Mouse (Mus musculus): ENCODE data around the gene Rnf4. TPM values are rescaled to one million over a fixed set of nuclear protein-coding genes. Genes with fewer than 3 reads are reported as not detected.

Gene Rnf4
- polyA plus RNA-seq, 2 experiments from 2014 or later: 105 to 132 TPM

GRCm38 (mm10) chr5:34336775-34337450, 824 bp downstream of the Rnf4 start:
- peak; percentile 56 for ATAC-seq

GRCm38 (mm10) chr5:34340246-34340645, 4.2 kb downstream of the Rnf4 start:
- no peak for ATAC-seq

GRCm38 (mm10) chr5:34352084-34352631, 16.1 kb downstream of the Rnf4 start:
- no peak for ATAC-seq

GRCm38 (mm10) chr5:34360261-34360660, 24.2 kb downstream of the Rnf4 start:
- ATAC-seq: no peak

GRCm38 (mm10) chr5:34363115-34363514, 27.0 kb downstream of the Rnf4 start:
- no peak for ATAC-seq

GRCm38 (mm10) chr5:34368551-34369290, 32.6 kb downstream of the Rnf4 start:
- no peak for ATAC-seq

- ATAC-seq: peak; percentile 92
These were observed 33.4 kb downstream of the Rnf4 start, which contains the start of gene Fam193a for GRCm38 (mm10) chr5:34369341-34370021. Fam193a (plus strand) TSS chr5:34369933.

GRCm38 (mm10) chr5:34370022-34370823, 34.1 kb downstream of the Rnf4 start:
- no peak for ATAC-seq

- no peak for ATAC-seq
These were observed 34.8 kb downstream of the Rnf4 start for GRCm38 (mm10) chr5:34370840-34371239.

GRCm38 (mm10) chr5:34372141-34372540, 36.1 kb downstream of the Rnf4 start:
- ATAC-seq: no peak

GRCm38 (mm10) chr5:34372541-34372940, 36.5 kb downstream of the Rnf4 start:
- ATAC-seq: no peak

GRCm38 (mm10) chr5:34378787-34379186, 42.7 kb downstream of the Rnf4 start:
- ATAC-seq: no peak

- ATAC-seq: no peak
These were observed 45.6 kb downstream of the Rnf4 start for GRCm38 (mm10) chr5:34381700-34382099.

- no peak for ATAC-seq
These were observed 49.5 kb downstream of the Rnf4 start for GRCm38 (mm10) chr5:34385616-34386015.

- ATAC-seq: no peak
These were observed 50.7 kb downstream of the Rnf4 start for GRCm38 (mm10) chr5:34386744-34387143.

GRCm38 (mm10) chr5:34393251-34393650, 57.2 kb downstream of the Rnf4 start:
- ATAC-seq: no peak

- ATAC-seq: no peak
These were observed 59.3 kb downstream of the Rnf4 start for GRCm38 (mm10) chr5:34395347-34395746.

GRCm38 (mm10) chr5:34395850-34396540, 59.9 kb downstream of the Rnf4 start:
- no peak for ATAC-seq

GRCm38 (mm10) chr5:34397866-34398265, 61.8 kb downstream of the Rnf4 start:
- no peak for ATAC-seq

GRCm38 (mm10) chr5:34398326-34398725, 62.2 kb downstream of the Rnf4 start:
- no peak for ATAC-seq

Data from CD4-positive, CD25-positive, alpha-beta regulatory T cell, adult 4 months (primary cell).